Mouse (Mus musculus): Measurements from ENCODE around the gene Gm7075. TPM values are rescaled to one million over a fixed set of nuclear protein-coding genes. Genes with fewer than 3 reads are reported as not detected.
A peak's percentile ranks its signal among the peaks of the same experiment; 100 is the strongest.
"Not testable (repeated sequence)": the region's sequence is repeated elsewhere in the genome, so short reads cannot be mapped to it uniquely, and the experiment has no call there.

Gene Gm7075
- polyA plus RNA-seq, 1 experiment from 2014 or later, result 0.63 TPM

- no peaks in the 10 kb centered on the region for H3K27me3 ChIP-seq (ENCODE audit: control insufficient read depth, insufficient read depth, low read length)
- no peak overlapping the region for H3K4me3 ChIP-seq (ENCODE audit: low read depth, low read length)
- no peaks in the 10 kb centered on the region for H3K9me3 ChIP-seq (ENCODE audit: control insufficient read depth, low read length)
- 64% methylated on average over 16 of the region's 16 CpGs for WGBS
- H3K4me1 ChIP-seq (replicated peaks; ENCODE audit: control insufficient read depth, insufficient read depth, low read length), result no peaks in the 10 kb centered on the region
- no peak overlapping the region for H3K4me2 ChIP-seq (replicated peaks; ENCODE audit: low read depth, low read length)
- no peak overlapping the region for H3K9ac ChIP-seq (ENCODE audit: low read depth, low read length)
- no peaks in the 10 kb centered on the region for H3K36me3 ChIP-seq (ENCODE audit: control insufficient read depth, insufficient read depth, low read length)
- H3K27ac ChIP-seq (ENCODE audit: low read depth, low read length), result no peak overlapping the region
- DNase-seq (ENCODE audit: low spot score) (no peak), ATAC-seq (ENCODE audit: low FRiP score) (no peak)
These were observed 11.2 kb downstream of the Gm7075 start for GRCm38 (mm10) chr10:63410162-63410956.

GRCm38 (mm10) chr10:63403636-63404035 lies 18.0 kb downstream of the Gm7075 start:
- Histone ChIP-seq H3K9ac (ENCODE audit: low read depth, low read length) (no peak overlapping the region), H3K36me3 (ENCODE audit: control insufficient read depth, insufficient read depth, low read length) (no peaks in the 10 kb centered on the region), H3K4me1 (replicated peaks; ENCODE audit: control insufficient read depth, insufficient read depth, low read length) (no peaks in the 10 kb centered on the region), H3K4me2 (replicated peaks; ENCODE audit: low read depth, low read length) (no peak overlapping the region), H3K27me3 (ENCODE audit: control insufficient read depth, insufficient read depth, low read length) (no peaks in the 10 kb centered on the region), H3K27ac (ENCODE audit: low read depth, low read length) (no peak overlapping the region), H3K4me3 (ENCODE audit: low read depth, low read length) (no peak overlapping the region), H3K9me3 (ENCODE audit: control insufficient read depth, low read length) (no peaks in the 10 kb centered on the region)
- ATAC-seq (ENCODE audit: low FRiP score) (no peak), DNase-seq (ENCODE audit: low spot score) (no peak)
- WGBS, result 74% methylated on average over 2 of the region's 2 CpGs

GRCm38 (mm10) chr10:63402731-63403504 lies 18.7 kb downstream of the Gm7075 start:
- no peaks in the 10 kb centered on the region for H3K27me3 ChIP-seq (ENCODE audit: control insufficient read depth, insufficient read depth, low read length)
- H3K36me3 ChIP-seq (ENCODE audit: control insufficient read depth, insufficient read depth, low read length), result no peaks in the 10 kb centered on the region
- ATAC-seq (ENCODE audit: low FRiP score) (no peak), DNase-seq (ENCODE audit: low spot score) (no peak)
- no peak overlapping the region for H3K4me3 ChIP-seq (ENCODE audit: low read depth, low read length)
- H3K4me2 ChIP-seq (replicated peaks; ENCODE audit: low read depth, low read length), result no peak overlapping the region
- WGBS, result 83% methylated on average over 5 of the region's 5 CpGs
- no peaks in the 10 kb centered on the region for H3K9me3 ChIP-seq (ENCODE audit: control insufficient read depth, low read length)
- H3K27ac ChIP-seq (ENCODE audit: low read depth, low read length), result no peak overlapping the region
- H3K4me1 ChIP-seq (replicated peaks; ENCODE audit: control insufficient read depth, insufficient read depth, low read length), result no peaks in the 10 kb centered on the region
- H3K9ac ChIP-seq (ENCODE audit: low read depth, low read length), result no peak overlapping the region

GRCm38 (mm10) chr10:63396963-63397362 lies 24.6 kb downstream of the Gm7075 start:
- H3K36me3 ChIP-seq (ENCODE audit: control insufficient read depth, insufficient read depth, low read length), result no peaks in the 10 kb centered on the region

GRCm38 (mm10) chr10:63388948-63389347 lies 32.6 kb downstream of the Gm7075 start:
- H3K9ac ChIP-seq (ENCODE audit: low read depth, low read length), result no peak overlapping the region
- no peaks in the 10 kb centered on the region for H3K9me3 ChIP-seq (ENCODE audit: control insufficient read depth, low read length)
- no peak overlapping the region for H3K27ac ChIP-seq (ENCODE audit: low read depth, low read length)
- DNase-seq (ENCODE audit: low spot score), result no peak
- WGBS, result 42% methylated on average over 4 of the region's 4 CpGs
- no peaks in the 10 kb centered on the region for H3K27me3 ChIP-seq (ENCODE audit: control insufficient read depth, insufficient read depth, low read length)
- no peak overlapping the region for H3K4me3 ChIP-seq (ENCODE audit: low read depth, low read length)
- ATAC-seq (ENCODE audit: low FRiP score), result no peak
- H3K4me2 ChIP-seq (replicated peaks; ENCODE audit: low read depth, low read length), result no peak overlapping the region
- no peaks in the 10 kb centered on the region for H3K36me3 ChIP-seq (ENCODE audit: control insufficient read depth, insufficient read depth, low read length)
- H3K4me1 ChIP-seq (replicated peaks; ENCODE audit: control insufficient read depth, insufficient read depth, low read length), result no peaks in the 10 kb centered on the region

More at GRCm38 (mm10) chr10:63396963-63397362, 24.6 kb downstream of the Gm7075 start:
- no peak overlapping the region for H3K27ac ChIP-seq (ENCODE audit: low read depth, low read length)
- no peak overlapping the region for H3K9ac ChIP-seq (ENCODE audit: low read depth, low read length)
- H3K27me3 ChIP-seq (ENCODE audit: control insufficient read depth, insufficient read depth, low read length), result no peaks in the 10 kb centered on the region
- no peaks in the 10 kb centered on the region for H3K4me1 ChIP-seq (replicated peaks; ENCODE audit: control insufficient read depth, insufficient read depth, low read length)
- H3K9me3 ChIP-seq (ENCODE audit: control insufficient read depth, low read length), result no peaks in the 10 kb centered on the region
- H3K4me3 ChIP-seq (ENCODE audit: low read depth, low read length), result no peak overlapping the region
- no peak for DNase-seq (ENCODE audit: low spot score)
- ATAC-seq (ENCODE audit: low FRiP score), result no peak
- no peak overlapping the region for H3K4me2 ChIP-seq (replicated peaks; ENCODE audit: low read depth, low read length)
- 89% methylated on average over 10 of the region's 10 CpGs for WGBS

GRCm38 (mm10) chr10:63386991-63387390 lies 34.6 kb downstream of the Gm7075 start:
- H3K27me3 ChIP-seq (ENCODE audit: control insufficient read depth, insufficient read depth, low read length), result no peaks in the 10 kb centered on the region
- DNase-seq (ENCODE audit: low spot score) (no peak), ATAC-seq (ENCODE audit: low FRiP score) (no peak)
- 3% methylated on average over 10 of the region's 10 CpGs for WGBS
- H3K4me1 ChIP-seq (replicated peaks; ENCODE audit: control insufficient read depth, insufficient read depth, low read length), result no peaks in the 10 kb centered on the region
- peak overlapping the region; percentile 62 for H3K4me2 ChIP-seq (replicated peaks; ENCODE audit: low read depth, low read length)
- peak overlapping the region; percentile 60 for H3K4me3 ChIP-seq (ENCODE audit: low read depth, low read length)
- H3K9me3 ChIP-seq (ENCODE audit: control insufficient read depth, low read length), result no peaks in the 10 kb centered on the region
- H3K9ac ChIP-seq (ENCODE audit: low read depth, low read length), result peak overlapping the region; percentile 59
- H3K27ac ChIP-seq (ENCODE audit: low read depth, low read length), result no peak overlapping the region
- no peaks in the 10 kb centered on the region for H3K36me3 ChIP-seq (ENCODE audit: control insufficient read depth, insufficient read depth, low read length)

- no peaks in the 10 kb centered on the region for H3K36me3 ChIP-seq (ENCODE audit: control insufficient read depth, insufficient read depth, low read length)
- H3K9ac ChIP-seq (ENCODE audit: low read depth, low read length), result peak overlapping the region; percentile 59
- H3K9me3 ChIP-seq (ENCODE audit: control insufficient read depth, low read length), result no peaks in the 10 kb centered on the region
- DNase-seq (ENCODE audit: low spot score) (peak; percentile 75), ATAC-seq (ENCODE audit: low FRiP score) (peak; percentile 77)
- peak overlapping the region; percentile 62 for H3K4me2 ChIP-seq (replicated peaks; ENCODE audit: low read depth, low read length)
- WGBS, result under 1% methylated on average over 19 of the region's 19 CpGs
- peak overlapping the region; percentile 60 for H3K4me3 ChIP-seq (ENCODE audit: low read depth, low read length)
- H3K27me3 ChIP-seq (ENCODE audit: control insufficient read depth, insufficient read depth, low read length), result no peaks in the 10 kb centered on the region
- H3K27ac ChIP-seq (ENCODE audit: low read depth, low read length), result no peak overlapping the region
- no peaks in the 10 kb centered on the region for H3K4me1 ChIP-seq (replicated peaks; ENCODE audit: control insufficient read depth, insufficient read depth, low read length)
These were observed 35.1 kb downstream of the Gm7075 start for GRCm38 (mm10) chr10:63386444-63386843.

GRCm38 (mm10) chr10:63385897-63386296 lies 35.7 kb downstream of the Gm7075 start:
- not testable (repeated sequence) for H3K27me3 ChIP-seq (ENCODE audit: control insufficient read depth, insufficient read depth, low read length); ATAC-seq (ENCODE audit: low FRiP score); DNase-seq (ENCODE audit: low spot score); H3K9me3 ChIP-seq (ENCODE audit: control insufficient read depth, low read length); H3K36me3 ChIP-seq (ENCODE audit: control insufficient read depth, insufficient read depth, low read length); H3K4me1 ChIP-seq (replicated peaks; ENCODE audit: control insufficient read depth, insufficient read depth, low read length); H3K9ac ChIP-seq (ENCODE audit: low read depth, low read length); H3K27ac ChIP-seq (ENCODE audit: low read depth, low read length)
- WGBS, result 35% methylated on average over 5 of the region's 5 CpGs
- Histone ChIP-seq H3K4me2 (replicated peaks; ENCODE audit: low read depth, low read length) (peak overlapping the region; percentile 62), H3K4me3 (ENCODE audit: low read depth, low read length) (peak overlapping the region; percentile 60)

Measured in hindbrain, embryonic 11.5 days (tissue).